Mouse (Mus musculus): Measurements from ENCODE around the gene Nol10.
"Not testable (repeated sequence)": the region's sequence is repeated elsewhere in the genome, so short reads cannot be mapped to it uniquely, and the experiment has no call there.

Nol10 gene

GRCm38 (mm10) chr12:17463706-17464105 is 115.4 kb downstream of the Nol10 start:
- DNase-seq (ENCODE audit: low spot score), result no peak

- not testable (repeated sequence) for DNase-seq (ENCODE audit: low spot score)
Observed at GRCm38 (mm10) chr12:17464550-17464949, 116.3 kb downstream of the Nol10 start.

- DNase-seq (ENCODE audit: low spot score), result no peak
Observed at GRCm38 (mm10) chr12:17466791-17467190, 118.5 kb downstream of the Nol10 start.

- DNase-seq (ENCODE audit: low spot score), result no peak
Observed at GRCm38 (mm10) chr12:17468359-17468758, 120.1 kb downstream of the Nol10 start.

- no peak for DNase-seq (ENCODE audit: low spot score)
Observed at GRCm38 (mm10) chr12:17469869-17470268, 121.6 kb downstream of the Nol10 start.

GRCm38 (mm10) chr12:17470528-17470927 is 122.3 kb downstream of the Nol10 start:
- DNase-seq (ENCODE audit: low spot score), result not testable (repeated sequence)

GRCm38 (mm10) chr12:17471405-17471804 is 123.1 kb downstream of the Nol10 start:
- DNase-seq (ENCODE audit: low spot score), result no peak

- no peak for DNase-seq (ENCODE audit: low spot score)
Observed at GRCm38 (mm10) chr12:17473128-17473527, 124.9 kb downstream of the Nol10 start.

GRCm38 (mm10) chr12:17473862-17474261 is 125.6 kb downstream of the Nol10 start:
- no peak for DNase-seq (ENCODE audit: low spot score)

GRCm38 (mm10) chr12:17474681-17475080 is 126.4 kb downstream of the Nol10 start:
- DNase-seq (ENCODE audit: low spot score), result no peak

- DNase-seq (ENCODE audit: low spot score), result no peak
Observed at GRCm38 (mm10) chr12:17475146-17475545, 126.9 kb downstream of the Nol10 start.

GRCm38 (mm10) chr12:17478196-17478595 is 129.9 kb downstream of the Nol10 start:
- DNase-seq (ENCODE audit: low spot score), result no peak

GRCm38 (mm10) chr12:17478856-17479255 is 130.6 kb downstream of the Nol10 start:
- DNase-seq (ENCODE audit: low spot score), result no peak
